Mouse (Mus musculus) CH12.LX (cell line): Measurements from ENCODE around the gene Afdn. TPM values are rescaled to one million over a fixed set of nuclear protein-coding genes. Genes with fewer than 3 reads are reported as not detected.

Source experiments
- DNase-seq: peaks from one replicate; pipeline ENCODE4 v3.0.0-alpha.2; 2013; ENCODE audit errors: extremely low read depth
- H3K27ac ChIP-seq: 2 replicates; pipeline ENCODE4 v1.5.1; 2012; ENCODE audit warnings: low read depth, mild to moderate bottlenecking, control low read depth, moderate library complexity; ENCODE audit not compliant: insufficient read depth
- H3K27me3 ChIP-seq: replicated peaks from 2 replicates; pipeline ENCODE3; 2012; ENCODE audit warnings: inconsistent platforms
- H3K36me3 ChIP-seq, 2 experiments: replicated peaks in 1 of 2; 2 replicates each; pipeline versions ENCODE3 to v1.6.1; 2012; ENCODE audit warnings: inconsistent platforms in 1 of 2, low read length in 1 of 2, mild to moderate bottlenecking in 1 of 2, mixed read lengths in 1 of 2, moderate library complexity in 1 of 2; ENCODE audit not compliant: control insufficient read depth in 1 of 2, insufficient read depth in 1 of 2
- H3K4me1 ChIP-seq, 2 experiments: 2 replicates each; pipeline ENCODE4 v1.6.1; 2012; ENCODE audit warnings: inconsistent platforms in 1 of 2, moderate library complexity in 1 of 2; ENCODE audit not compliant: insufficient read depth in 2 of 2, control insufficient read depth in 1 of 2
- H3K4me2 ChIP-seq: 2 replicates; pipeline ENCODE4 v1.6.1; 2012; ENCODE audit warnings: low read depth, mild to moderate bottlenecking, control low read depth; ENCODE audit not compliant: poor library complexity, insufficient read depth, severe bottlenecking
- H3K4me3 ChIP-seq, 3 experiments: fragments of 150-350 bp in 1 of 3; sonication (generic) in 1 of 3; replicated peaks in 1 of 3; 2 replicates each; pipeline versions ENCODE3 to v1.5.1; 2011 to 2012; ENCODE audit warnings: low read depth in 2 of 3, low read length in 2 of 3, mild to moderate bottlenecking in 2 of 3, moderate library complexity in 2 of 3, control low read depth in 1 of 3, improper control_type of control experiment in 1 of 3, inconsistent platforms in 1 of 3, mixed read lengths in 1 of 3; ENCODE audit not compliant: poor library complexity in 1 of 3
- H3K79me2 ChIP-seq: replicated peaks from 2 replicates; pipeline ENCODE4 v1.6.1; 2012; ENCODE audit warnings: mild to moderate bottlenecking, moderate library complexity; ENCODE audit not compliant: control insufficient read depth, poor library complexity, insufficient read depth, severe bottlenecking; ENCODE audit errors: extremely low read depth
- H3K9ac ChIP-seq: 2 replicates; pipeline ENCODE4 v1.6.1; 2012; ENCODE audit warnings: low read depth, mild to moderate bottlenecking, control low read depth, moderate library complexity; ENCODE audit not compliant: insufficient read depth
- H3K9me3 ChIP-seq: replicated peaks from 2 replicates; pipeline ENCODE3; 2012; ENCODE audit warnings: low read length, inconsistent platforms, mixed read lengths
- BHLHE40 ChIP-seq: IDR thresholded peaks from 2 replicates; pipeline ENCODE4 v1.6.1; 2011; ENCODE audit warnings: mild to moderate bottlenecking, low read depth, low read length, improper control_type of control experiment
- CHD1 ChIP-seq: IDR thresholded peaks from 2 replicates; pipeline ENCODE4 v1.6.1; 2012; ENCODE audit warnings: low read depth, low read length, improper control_type of control experiment, inconsistent platforms
- CHD2 ChIP-seq: IDR thresholded peaks from 2 replicates; pipeline ENCODE4 v1.6.1; 2011; ENCODE audit warnings: low read length, improper control_type of control experiment
- CTCF ChIP-seq, 2 experiments: IDR thresholded peaks in 1 of 2; conservative IDR thresholded peaks in 1 of 2; 2 replicates each; pipeline ENCODE4 v1.5.1; 2011 to 2012; ENCODE audit warnings: low read depth in 2 of 2, low read length in 2 of 2, improper control_type of control experiment in 1 of 2, inconsistent platforms in 1 of 2, mild to moderate bottlenecking in 1 of 2, moderate library complexity in 1 of 2
- ELF1 ChIP-seq: IDR thresholded peaks from 2 replicates; pipeline ENCODE4 v1.6.1; 2014; ENCODE audit warnings: low read depth, mild to moderate bottlenecking, inconsistent platforms, low read length, improper control_type of control experiment
- EP300 ChIP-seq: IDR thresholded peaks from 2 replicates; pipeline ENCODE4 v1.6.1; 2011; ENCODE audit warnings: low read length, improper control_type of control experiment
- HCFC1 ChIP-seq: IDR thresholded peaks from 2 replicates; pipeline ENCODE4 v1.6.1; 2012; ENCODE audit warnings: low read depth, mild to moderate bottlenecking, inconsistent platforms, low read length, improper control_type of control experiment
- IRF4 ChIP-seq: IDR thresholded peaks from 2 replicates; pipeline ENCODE4 v1.6.1; 2014; ENCODE audit warnings: low read depth, mild to moderate bottlenecking, inconsistent platforms, low read length, improper control_type of control experiment
- JUN ChIP-seq: IDR thresholded peaks from 2 replicates; pipeline ENCODE4 v1.6.1; 2011; ENCODE audit warnings: low read depth, mild to moderate bottlenecking, low read length, improper control_type of control experiment, moderate library complexity; ENCODE audit not compliant: insufficient read depth
- MAFK ChIP-seq: IDR thresholded peaks from 2 replicates; pipeline ENCODE4 v1.6.1; 2011; ENCODE audit warnings: low read length, improper control_type of control experiment; ENCODE audit not compliant: insufficient replicate concordance
- MAX ChIP-seq: IDR thresholded peaks from 2 replicates; pipeline ENCODE4 v1.6.1; 2011; ENCODE audit warnings: low read length, improper control_type of control experiment
- MAZ ChIP-seq: IDR thresholded peaks from 2 replicates; pipeline ENCODE4 v1.6.1; 2012; ENCODE audit warnings: low read depth, mild to moderate bottlenecking, inconsistent platforms, low read length, improper control_type of control experiment, moderate library complexity
- MYC ChIP-seq: IDR thresholded peaks from 2 replicates; pipeline ENCODE4 v1.6.1; 2011; ENCODE audit warnings: low read depth, mild to moderate bottlenecking, improper control_type of control experiment, low read length
- NELFE ChIP-seq: IDR thresholded peaks from 2 replicates; pipeline ENCODE4 v1.6.1; 2011; ENCODE audit warnings: low read depth, low read length, improper control_type of control experiment
- PAX5 ChIP-seq: IDR thresholded peaks from 2 replicates; pipeline ENCODE4 v1.6.1; 2012; ENCODE audit warnings: low read length, inconsistent platforms, mixed read lengths
- RAD21 ChIP-seq: IDR thresholded peaks from 2 replicates; pipeline ENCODE4 v1.6.1; 2011; ENCODE audit warnings: low read depth, mild to moderate bottlenecking, low read length, improper control_type of control experiment, moderate library complexity
- SIN3A ChIP-seq: IDR thresholded peaks from 2 replicates; pipeline ENCODE4 v1.6.1; 2012; ENCODE audit warnings: low read length, improper control_type of control experiment, inconsistent platforms
- SMC3 ChIP-seq: IDR thresholded peaks from 2 replicates; pipeline ENCODE4 v1.6.1; 2011; ENCODE audit warnings: low read depth, low read length, improper control_type of control experiment
- TBP ChIP-seq: conservative IDR thresholded peaks from 2 replicates; pipeline ENCODE4 v1.6.1; 2011; ENCODE audit warnings: low read depth, low read length, improper control_type of control experiment
- TCF12 ChIP-seq: IDR thresholded peaks from 2 replicates; pipeline ENCODE4 v1.6.1; 2014; ENCODE audit warnings: low read depth, mild to moderate bottlenecking, inconsistent platforms, low read length, improper control_type of control experiment
- UBTF ChIP-seq: IDR thresholded peaks from 2 replicates; pipeline ENCODE4 v1.6.1; 2012; ENCODE audit warnings: low read depth, mild to moderate bottlenecking, inconsistent platforms, low read length, improper control_type of control experiment, moderate library complexity
- USF1 ChIP-seq: IDR thresholded peaks from 2 replicates; pipeline ENCODE4 v1.6.1; 2014; ENCODE audit warnings: low read depth, mild to moderate bottlenecking, inconsistent platforms, low read length, improper control_type of control experiment
- USF2 ChIP-seq: conservative IDR thresholded peaks from 2 replicates; pipeline ENCODE4 v1.6.1; 2011; ENCODE audit warnings: low read depth, low read length, improper control_type of control experiment
- ZNF384 ChIP-seq: IDR thresholded peaks from 2 replicates; pipeline ENCODE4 v1.6.1; 2012; ENCODE audit warnings: low read depth, low read length, improper control_type of control experiment, inconsistent platforms
- dilution Hi-C: fragments of 300-500 bp; cut with MboI; formaldehyde crosslinking; loops from 2 replicates; pipeline ENCODE4 v1.14.3; 2020; ENCODE audit warnings: low sequenced_read_pairs; ENCODE audit not compliant: extremely low pct_unique_long_range_greater_than_20kb, extremely low pct_ligation_motif_present
- in situ Hi-C: fragments of 300-500 bp; cut with MboI; formaldehyde crosslinking; loops from 3 replicates; pipeline ENCODE4 v1.14.3; 2019; ENCODE audit warnings: low sequenced_read_pairs, low pct_ligation_motif_present, low pct_unique_long_range_greater_than_20kb, mixed read lengths
- polyA plus RNA-seq: library from polyadenylated mRNA; unstranded; fragments of >175 nt; gene quantifications from 2 replicates; pipeline ENCODE4 v1.2.1, GENCODE M21; 2012; ENCODE audit warnings: low read depth; ENCODE audit not compliant: insufficient read length
- total RNA-seq, 2 experiments: library from RNA; depleted of rRNA; stranded (reverse); fragments of 300-350 nt in 1 of 2; fragments of >200 nt in 1 of 2; gene quantifications; 2 replicates each; pipeline ENCODE4 v1.2.3; 2012 to 2014

Afdn gene
- total and polyA plus RNA-seq, 3 experiments: 11.5 to 18.3 (median 18.0) TPM

DNA sequence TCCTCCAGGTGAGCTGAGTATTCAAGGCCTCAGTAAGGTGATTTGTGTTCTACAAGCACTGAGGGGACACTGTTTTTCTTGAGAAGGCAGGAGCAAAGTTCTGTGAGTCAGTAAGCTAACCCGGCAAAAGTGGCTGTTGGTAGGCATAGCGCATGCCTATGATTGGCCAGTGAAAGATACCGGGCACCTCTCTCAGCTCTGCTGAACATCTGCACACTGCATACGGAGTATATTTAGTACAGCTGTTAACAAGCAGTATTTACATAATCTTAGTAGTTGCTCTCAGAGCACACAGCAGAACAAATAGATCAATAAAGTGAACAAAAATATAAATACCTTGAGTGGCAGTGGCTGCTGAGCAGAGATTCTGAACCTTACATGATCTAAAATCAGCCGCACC lies 146.7 kb downstream of the Afdn start:
- no peak overlapping the region for H3K9ac ChIP-seq
- H3K4me1 ChIP-seq: peaks cover 0 to 3% of the 10 kb centered on the region in 2 experiments; a peak in 1 of 4 replicates
- H3K27me3 ChIP-seq: no peaks in the 10 kb centered on the region
- H3K36me3 ChIP-seq: peaks cover 0 to 6% of the 10 kb centered on the region in 2 experiments
- dilution Hi-C loops: no loop called here
- H3K79me2 ChIP-seq: no peaks in the 10 kb centered on the region
- H3K4me2 ChIP-seq: no peak overlapping the region
- H3K4me3 ChIP-seq: no peak overlapping the region
- no peak overlapping the region for H3K27ac ChIP-seq
- DNase-seq: no peak
- H3K9me3 ChIP-seq: no peaks in the 10 kb centered on the region
- in situ Hi-C loops: no loop called here
- TF ChIP-seq MAZ (no peak), CHD1 (no peak), MAFK (no peak), SIN3A (no peak), TBP (no peak), TCF12 (no peak), CHD2 (no peak), CTCF (conservative IDR thresholded peaks at IDR 0.05 in 1 of 2, IDR thresholded peaks at IDR 0.05 in 1 of 2; ENCODE audit: low read depth in 2 of 2, low read length in 2 of 2) (no peak), PAX5 (no peak), MAX (no peak), JUN (no peak), IRF4 (no peak), BHLHE40 (no peak), RAD21 (no peak), ZNF384 (no peak), HCFC1 (no peak), EP300 (no peak)

DNA sequence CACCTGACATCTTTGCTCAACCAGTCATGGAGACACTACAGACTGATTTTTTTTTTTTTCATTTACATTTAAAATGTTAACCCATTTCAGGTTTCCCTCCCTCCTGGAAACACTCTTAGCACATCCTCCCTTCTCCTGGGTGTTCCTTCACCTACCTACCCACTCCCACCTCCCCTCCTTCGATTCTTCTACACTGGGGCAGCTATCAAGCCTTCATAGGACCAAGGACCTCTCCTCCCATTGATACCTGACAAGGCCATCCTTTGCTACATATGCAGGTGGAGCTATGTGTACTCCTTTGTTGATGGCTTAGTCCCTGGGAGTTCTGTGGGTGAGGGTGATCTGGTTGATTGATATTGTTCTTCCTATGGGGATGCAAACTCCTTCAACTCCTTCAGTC lies 147.3 kb downstream of the Afdn start:
- H3K36me3 ChIP-seq: peaks cover 0 to 6% of the 10 kb centered on the region in 2 experiments
- no peak for TF ChIP-seq ZNF384
- TF ChIP-seq SMC3: no peak
- TF ChIP-seq CHD2: no peak
- TF ChIP-seq CHD1: no peak
- TF ChIP-seq MYC: no peak
- TF ChIP-seq USF1: no peak
- no peak for TF ChIP-seq TCF12
- TF ChIP-seq UBTF: no peak
- TF ChIP-seq USF2: no peak
- TF ChIP-seq ELF1: no peak
- TF ChIP-seq MAZ: no peak
- TF ChIP-seq NELFE: no peak
- TF ChIP-seq MAFK: no peak
- H3K27me3 ChIP-seq: no peaks in the 10 kb centered on the region
- H3K4me2 ChIP-seq: no peak overlapping the region
- H3K27ac ChIP-seq: no peak overlapping the region
- dilution Hi-C loops: no loop called here
- in situ Hi-C loops: no loop called here
- no peak overlapping the region for H3K4me3 ChIP-seq
- no peaks in the 10 kb centered on the region for H3K9me3 ChIP-seq
- H3K79me2 ChIP-seq: no peaks in the 10 kb centered on the region
- H3K4me1 ChIP-seq: peaks cover 0 to 3% of the 10 kb centered on the region in 2 experiments; a peak in 1 of 4 replicates
- no peak for DNase-seq
- H3K9ac ChIP-seq: no peak overlapping the region
